Mouse (Mus musculus): Measurements from ENCODE around the gene Aym1.

GRCm38 (mm10) chr5:113323784-113324638 lies 33.1 kb upstream of the Aym1 start:
- no peak for TF ChIP-seq CTCF (IDR thresholded peaks at IDR 0.05; ENCODE audit: insufficient read depth, low read depth, low read length)
- no peak for TF ChIP-seq POLR2A (IDR thresholded peaks at IDR 0.05; ENCODE audit: insufficient read depth, low read depth, low read length)

All from olfactory bulb, adult 2 months (tissue).